Mouse (Mus musculus) neural tube, embryonic 15.5 days (tissue): ENCODE measurements around the gene Ncor2. TPM values are rescaled to one million over a fixed set of nuclear protein-coding genes. Genes with fewer than 3 reads are reported as not detected.

ENCODE experiments used
- ATAC-seq: fragments of 200-750 bp; cut with Nextera tagmentation; 2 replicates; pipeline ENCODE4 v1.8.0; 2017; ENCODE audit warnings: mild to moderate bottlenecking, moderate TSS enrichment, moderate library complexity; ENCODE audit not compliant: low FRiP score
- H3K27ac ChIP-seq: fragments of 300-500 bp; sonication (generic); replicated peaks from 2 replicates; pipeline ENCODE4 v1.5.1; 2015; ENCODE audit warnings: mild to moderate bottlenecking, inconsistent platforms
- H3K27me3 ChIP-seq: fragments of 300-500 bp; sonication (generic); replicated peaks from 2 replicates; pipeline ENCODE4 v1.6.1; 2015; ENCODE audit warnings: inconsistent platforms
- H3K36me3 ChIP-seq: fragments of 300-500 bp; sonication (generic); 2 replicates; pipeline ENCODE4 v1.6.1; 2015; ENCODE audit warnings: inconsistent platforms
- H3K4me1 ChIP-seq: fragments of 300-500 bp; sonication (generic); 2 replicates; pipeline ENCODE4 v1.6.1; 2015; ENCODE audit warnings: inconsistent platforms
- H3K4me2 ChIP-seq: fragments of 300-500 bp; sonication (generic); 2 replicates; pipeline ENCODE4 v1.6.1; 2015; ENCODE audit warnings: inconsistent platforms, mild to moderate bottlenecking, moderate library complexity
- H3K4me3 ChIP-seq: fragments of 300-500 bp; sonication (generic); replicated peaks from 2 replicates; pipeline ENCODE4 v1.5.1; 2015; ENCODE audit warnings: mild to moderate bottlenecking, inconsistent platforms
- H3K9ac ChIP-seq: fragments of 300-500 bp; sonication (generic); replicated peaks from 2 replicates; pipeline ENCODE4 v1.6.1; 2015; ENCODE audit warnings: mild to moderate bottlenecking, inconsistent platforms
- H3K9me3 ChIP-seq: fragments of 300-500 bp; sonication (generic); replicated peaks from 2 replicates; pipeline ENCODE4 v1.6.1; 2016; ENCODE audit warnings: inconsistent platforms
- WGBS: fragments of 180-500 bp; shearing (Covaris S2); methylation state at CpG from one replicate; pipeline ENCODE4 v1.1.7; 2015; ENCODE audit warnings: mixed read lengths; 5-methylcytosine and 5-hydroxymethylcytosine counted together
- polyA plus RNA-seq: library from polyadenylated mRNA; unstranded; fragments of >200 nt; fragmentation: Nextera tagmentation; extraction: Ambion mirVana; gene quantifications from 2 replicates; pipeline ENCODE4 v1.2.1, GENCODE M21; 2015

Ncor2 gene
- polyA plus RNA-seq, 1 experiment from 2014 or later: 24.2 TPM

DNA sequence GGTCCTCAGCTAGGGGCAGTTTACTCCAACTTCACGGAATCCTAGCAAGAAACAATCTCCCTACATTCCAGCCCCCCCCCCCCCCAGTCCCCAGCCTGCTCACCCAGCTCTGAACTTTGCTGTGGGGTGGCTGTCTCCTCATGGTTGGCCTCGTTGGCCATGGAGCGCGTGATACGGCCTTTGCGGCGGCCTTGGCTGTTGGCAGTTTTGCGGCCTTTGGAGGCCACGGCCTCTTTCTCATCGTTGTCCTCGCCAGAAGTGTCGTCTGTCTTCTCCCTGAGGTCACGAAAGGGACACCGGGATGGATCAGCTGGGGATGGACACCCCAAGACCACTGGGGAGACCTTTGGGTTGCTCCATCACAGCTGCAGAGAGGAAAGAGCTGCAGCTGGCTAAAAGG, 111.3 kb downstream of the Ncor2 start:
- no peaks in the 10 kb centered on the region for H3K27me3 ChIP-seq
- no peaks in the 10 kb centered on the region for H3K9me3 ChIP-seq
- 68% methylated on average over 14 of the region's 14 CpGs for WGBS
- H3K27ac ChIP-seq: peak overlapping the region; percentile 86
- peaks cover 70% of the 10 kb centered on the region for H3K4me1 ChIP-seq
- peaks cover 36% of the 10 kb centered on the region for H3K36me3 ChIP-seq
- ATAC-seq: no peak
- no peak overlapping the region for H3K4me2 ChIP-seq
- H3K4me3 ChIP-seq: no peak overlapping the region
- H3K9ac ChIP-seq: no peak overlapping the region

DNA sequence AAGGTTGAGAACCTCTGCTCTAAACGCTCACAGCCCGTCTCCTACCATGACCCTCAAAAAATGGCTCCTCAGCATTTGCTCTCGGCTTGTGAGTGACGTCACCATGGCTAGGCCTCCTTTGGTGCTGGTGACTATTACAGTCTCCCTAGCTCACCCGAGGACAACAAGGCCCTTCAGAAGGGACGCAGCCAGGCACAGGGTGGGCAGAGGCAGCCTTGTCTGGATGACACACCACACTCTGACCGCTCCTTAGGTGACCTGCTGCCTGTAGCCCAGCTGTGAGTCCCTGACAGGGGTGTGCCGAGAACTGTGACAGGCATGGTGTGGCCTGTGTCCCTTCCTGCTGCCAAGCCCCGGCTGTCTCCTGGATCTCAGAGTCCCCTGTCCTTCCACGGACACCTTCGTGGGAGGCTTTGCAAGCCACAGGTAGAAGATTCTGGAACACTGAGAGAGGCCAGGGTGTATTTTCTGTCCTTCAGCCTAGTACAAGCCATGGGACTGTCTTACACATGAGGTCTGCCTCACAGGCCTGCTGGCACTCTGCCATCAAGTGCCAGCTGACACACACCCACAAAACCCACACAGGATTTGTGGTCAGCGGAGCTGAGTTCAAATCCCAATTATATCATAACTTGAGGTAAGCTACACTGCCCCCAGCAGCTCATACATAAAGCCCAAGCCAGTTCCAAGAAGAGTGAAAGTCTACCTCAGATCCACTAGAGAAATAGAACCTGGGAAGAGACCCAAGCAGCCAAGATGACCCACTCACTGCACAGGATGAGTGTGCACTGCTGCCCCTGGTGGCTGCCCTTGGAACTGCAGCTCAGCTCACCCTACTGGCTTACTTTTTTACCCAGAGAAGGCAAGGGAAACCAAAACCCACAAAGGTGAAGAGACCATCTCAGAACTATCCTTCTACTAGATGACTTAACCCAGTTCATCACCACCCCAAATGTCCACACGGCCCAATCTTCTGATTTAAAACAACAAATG, 112.2 kb downstream of the Ncor2 start:
- WGBS: 91% methylated on average over 13 of the region's 13 CpGs
- no peak for ATAC-seq
- Histone ChIP-seq H3K4me3 (no peak overlapping the region), H3K9me3 (no peaks in the 10 kb centered on the region), H3K27me3 (no peaks in the 10 kb centered on the region), H3K27ac (peak overlapping the region; percentile 86; the same call in 1 of the 2 replicates), H3K9ac (no peak overlapping the region), H3K36me3 (peaks cover 36% of the 10 kb centered on the region), H3K4me1 (peaks cover 64% of the 10 kb centered on the region), H3K4me2 (no peak overlapping the region)

DNA sequence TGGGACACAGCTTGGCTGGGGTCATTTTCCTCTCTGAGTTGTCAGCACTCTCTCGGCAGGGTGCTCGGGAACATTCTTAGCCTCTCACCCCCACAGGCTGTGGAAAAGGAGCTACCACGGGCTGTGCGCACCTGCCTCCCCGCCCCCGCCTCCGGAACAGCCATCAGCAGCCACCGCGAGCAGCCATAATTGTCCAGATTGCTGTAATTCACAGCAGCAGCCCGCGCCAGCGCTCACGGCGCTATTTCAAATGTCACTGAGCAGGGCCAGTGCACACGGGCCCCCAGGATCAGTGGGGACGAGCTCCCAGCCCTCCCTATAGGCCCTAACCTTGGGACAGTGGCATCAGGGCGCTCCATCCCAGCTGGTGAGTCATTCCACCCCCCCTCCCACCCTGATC, 116.0 kb downstream of the Ncor2 start:
- no peak overlapping the region for H3K4me3 ChIP-seq
- H3K27me3 ChIP-seq: no peaks in the 10 kb centered on the region
- H3K4me2 ChIP-seq: peak overlapping the region; percentile 15; the same call in 1 of the 2 replicates
- no peak overlapping the region; the same call in 1 of the 2 replicates for H3K9ac ChIP-seq
- peak; percentile 43 for ATAC-seq
- peak overlapping the region; percentile 74 for H3K27ac ChIP-seq
- H3K36me3 ChIP-seq: peaks cover 36% of the 10 kb centered on the region
- no peaks in the 10 kb centered on the region for H3K9me3 ChIP-seq
- peaks cover 55% of the 10 kb centered on the region for H3K4me1 ChIP-seq
- 10% methylated on average over 17 of the region's 17 CpGs for whole genome bisulfite sequencing

DNA sequence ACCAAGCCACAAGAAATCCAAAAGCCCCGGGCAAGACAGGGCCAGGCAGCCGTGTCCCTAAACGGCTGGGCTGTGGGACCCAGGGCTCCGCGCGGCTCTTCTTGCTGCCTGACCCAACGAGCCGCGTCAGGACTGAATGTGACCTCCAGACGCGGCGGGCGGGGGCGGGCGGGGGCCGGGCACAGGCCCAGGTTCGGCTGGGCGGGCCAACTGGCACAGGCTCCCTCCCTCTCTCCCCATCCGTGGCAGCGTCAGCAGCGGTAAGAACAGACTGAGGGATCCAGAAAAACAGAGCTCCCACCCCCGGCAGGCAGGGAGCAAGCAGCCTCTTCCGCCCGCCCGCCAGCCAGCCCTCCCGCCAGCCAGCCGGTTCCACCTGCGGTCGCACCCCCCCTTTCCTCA, 120.8 kb downstream of the Ncor2 start:
- Histone ChIP-seq H3K9me3 (no peaks in the 10 kb centered on the region), H3K9ac (peak overlapping the region; percentile 34; the same call in 1 of the 2 replicates), H3K4me1 (peaks cover 69% of the 10 kb centered on the region), H3K27ac (peak overlapping the region; percentile 70), H3K36me3 (no peaks in the 10 kb centered on the region), H3K27me3 (no peaks in the 10 kb centered on the region), H3K4me3 (peak overlapping the region; percentile 18), H3K4me2 (peak overlapping the region; percentile 61)
- WGBS: 3% methylated on average over 29 of the region's 29 CpGs
- ATAC-seq: peak; percentile 49

DNA sequence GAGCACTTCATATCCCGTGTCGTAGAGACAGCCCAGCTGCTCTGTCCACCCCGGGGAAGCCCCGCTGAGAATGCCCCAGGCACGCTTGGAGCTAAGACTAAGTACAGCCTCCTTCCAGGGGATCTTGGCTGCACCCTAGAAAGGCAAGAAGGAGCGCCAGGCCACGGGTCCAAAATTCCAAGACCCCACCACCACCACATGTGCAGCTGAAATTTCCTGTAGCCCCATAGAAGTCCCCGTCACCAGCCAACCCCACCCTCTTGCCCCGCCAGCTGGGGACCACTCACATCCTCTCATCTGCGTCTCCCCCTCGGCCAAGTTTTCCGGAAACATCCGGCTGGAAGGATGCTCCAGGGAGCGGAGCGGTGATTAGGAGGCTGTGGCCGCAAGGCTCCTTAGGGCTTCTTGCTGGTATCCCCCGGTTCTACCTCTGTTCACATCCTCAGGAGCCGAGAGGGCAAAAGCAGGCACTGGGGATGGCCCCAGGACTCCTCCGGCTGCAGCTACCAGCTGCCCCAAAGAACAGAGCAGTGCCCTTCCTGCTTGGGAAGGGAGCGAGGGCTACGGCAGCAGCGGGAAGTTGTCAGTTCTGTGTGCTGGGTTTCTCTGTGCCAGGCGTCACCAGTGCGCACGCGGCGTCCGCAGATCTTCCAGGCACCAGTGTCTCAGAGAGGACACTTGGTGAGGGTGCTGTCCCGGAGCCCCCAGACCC, 121.3 kb downstream of the Ncor2 start:
- peak overlapping the region; percentile 34 for H3K9ac ChIP-seq
- H3K4me1 ChIP-seq: peaks cover 69% of the 10 kb centered on the region
- no peaks in the 10 kb centered on the region for H3K27me3 ChIP-seq
- H3K4me3 ChIP-seq: peak overlapping the region; percentile 18
- H3K4me2 ChIP-seq: peak overlapping the region; percentile 61
- WGBS: 14% methylated on average over 29 of the region's 29 CpGs
- no peaks in the 10 kb centered on the region for H3K36me3 ChIP-seq
- H3K27ac ChIP-seq: peak overlapping the region; percentile 70
- ATAC-seq: peak; percentile 15; the same call in 1 of the 2 replicates
- H3K9me3 ChIP-seq: no peaks in the 10 kb centered on the region

DNA sequence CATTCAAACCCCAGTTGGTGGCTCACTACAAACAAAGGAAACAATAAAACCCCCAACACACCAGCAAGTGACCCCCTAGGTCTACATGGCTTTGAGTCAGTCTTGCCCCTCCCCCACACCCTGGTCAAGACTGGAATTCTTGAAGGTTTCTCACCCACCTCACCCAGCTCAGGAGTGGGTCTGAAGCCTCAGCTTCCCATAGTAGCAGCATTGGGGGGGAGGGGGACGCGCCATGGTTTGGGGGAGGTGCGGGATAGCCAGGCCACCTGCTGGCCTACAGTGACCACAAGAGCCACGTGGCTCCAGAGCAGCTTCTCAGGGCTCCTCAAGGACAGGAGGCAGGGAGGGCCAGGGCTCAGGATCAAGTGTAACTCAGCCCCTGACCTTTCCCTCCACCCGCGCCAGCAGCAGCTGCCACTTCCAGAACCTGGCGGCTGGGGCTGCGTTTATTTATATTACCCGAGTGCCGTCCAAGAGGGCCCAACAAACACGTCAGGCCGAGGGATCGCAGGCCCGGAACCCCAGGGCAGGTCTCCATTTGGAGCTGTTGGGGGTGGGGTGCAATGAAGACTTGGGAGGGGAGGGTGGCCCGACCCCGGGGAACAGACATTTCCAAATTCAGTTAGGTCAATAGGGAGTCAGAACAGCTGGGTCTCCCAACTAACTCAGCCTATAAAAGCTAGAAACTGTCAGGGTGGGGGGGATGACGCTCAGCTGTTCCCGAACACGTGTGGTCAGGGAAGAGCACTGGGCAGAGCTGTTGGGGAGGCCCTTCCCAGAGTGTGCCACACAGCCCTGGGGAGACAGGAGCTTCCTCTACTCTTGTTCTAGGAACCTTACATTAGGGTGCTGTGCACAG, 122.1 kb downstream of the Ncor2 start:
- peaks cover 72% of the 10 kb centered on the region for H3K4me1 ChIP-seq
- ATAC-seq: no peak
- H3K36me3 ChIP-seq: no peaks in the 10 kb centered on the region
- 9% methylated on average over 19 of the region's 19 CpGs for WGBS
- peak overlapping the region; percentile 70 for H3K27ac ChIP-seq
- no peaks in the 10 kb centered on the region for H3K27me3 ChIP-seq
- no peaks in the 10 kb centered on the region for H3K9me3 ChIP-seq
- peak overlapping the region; percentile 18 for H3K4me3 ChIP-seq
- peak overlapping the region; percentile 61 for H3K4me2 ChIP-seq
- H3K9ac ChIP-seq: peak overlapping the region; percentile 37

DNA sequence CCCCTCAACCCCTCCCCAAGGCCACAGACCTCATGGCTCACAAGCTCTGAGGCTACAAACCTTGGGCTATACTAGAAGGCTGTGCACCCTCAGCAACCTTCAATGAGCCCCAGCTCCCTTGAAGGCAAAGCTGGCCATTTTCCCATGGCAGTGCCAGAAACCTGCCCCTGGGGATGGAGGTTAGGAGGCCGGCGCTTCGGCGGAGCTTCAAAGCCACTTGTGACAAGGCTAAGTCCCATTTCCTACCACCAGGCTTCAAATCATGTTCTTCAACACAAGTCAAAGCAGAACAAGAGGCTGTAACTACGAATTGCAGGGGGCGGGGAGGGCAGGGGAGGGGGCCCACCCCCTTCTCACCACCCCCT, 122.7 kb downstream of the Ncor2 start:
- Histone ChIP-seq H3K36me3 (no peaks in the 10 kb centered on the region), H3K4me1 (peaks cover 72% of the 10 kb centered on the region), H3K9me3 (no peaks in the 10 kb centered on the region), H3K27me3 (no peaks in the 10 kb centered on the region), H3K4me2 (peak overlapping the region; percentile 61), H3K27ac (peak overlapping the region; percentile 70; the same call in 1 of the 2 replicates), H3K4me3 (no peak overlapping the region), H3K9ac (no peak overlapping the region)
- ATAC-seq: no peak
- 9% methylated on average over 6 of the region's 6 CpGs for WGBS

DNA sequence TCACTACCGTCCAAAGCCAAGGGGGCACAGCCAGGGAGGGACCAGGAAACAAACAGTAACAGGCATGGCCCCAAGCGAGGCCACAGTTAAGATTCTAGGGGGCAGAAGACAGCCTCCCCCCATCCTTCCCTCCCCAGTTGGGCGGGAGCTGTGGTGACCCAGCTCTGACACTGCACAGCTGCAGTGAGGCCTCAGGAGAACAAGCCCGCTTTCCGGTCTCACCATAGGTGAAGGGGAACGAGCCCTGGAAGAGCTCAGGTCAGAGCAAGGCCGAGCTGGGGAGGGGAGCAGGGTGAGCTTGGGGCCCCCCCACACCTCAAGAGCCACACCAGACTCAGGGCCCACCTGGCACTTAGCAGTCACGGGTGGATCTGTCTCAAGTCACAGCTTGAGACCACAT, 123.1 kb downstream of the Ncor2 start:
- ATAC-seq: no peak
- Histone ChIP-seq H3K4me1 (peaks cover 72% of the 10 kb centered on the region), H3K27ac (peak overlapping the region; percentile 70; the same call in 1 of the 2 replicates), H3K27me3 (no peaks in the 10 kb centered on the region), H3K9me3 (no peaks in the 10 kb centered on the region), H3K36me3 (no peaks in the 10 kb centered on the region; the same call in 1 of the 2 replicates), H3K4me2 (peak overlapping the region; percentile 61), H3K9ac (no peak overlapping the region), H3K4me3 (no peak overlapping the region)
- 36% methylated on average over 8 of the region's 8 CpGs for WGBS

DNA sequence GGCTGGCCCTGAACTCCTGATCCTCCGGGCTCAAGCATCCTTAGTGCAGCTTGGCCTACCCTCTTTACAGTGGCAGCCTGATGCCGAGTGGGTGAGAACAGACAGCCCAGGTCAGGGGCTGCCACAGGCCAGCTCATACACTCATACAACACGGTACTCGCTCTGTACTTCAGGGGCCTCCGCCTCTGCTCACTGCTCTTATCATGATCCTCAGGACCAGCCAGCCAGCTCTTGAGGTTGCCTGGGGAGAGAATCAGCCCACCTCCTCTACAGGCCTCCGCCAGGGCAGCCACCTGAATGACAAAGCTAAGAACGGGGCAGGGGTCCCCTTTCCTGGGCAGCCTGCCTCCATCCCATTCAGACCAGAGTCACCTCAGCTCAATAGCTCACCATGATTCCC, 125.4 kb downstream of the Ncor2 start:
- 85% methylated on average over 7 of the region's 7 CpGs for WGBS
- Histone ChIP-seq H3K4me3 (no peak overlapping the region), H3K9me3 (no peaks in the 10 kb centered on the region), H3K27ac (no peak overlapping the region), H3K36me3 (peaks cover 21% of the 10 kb centered on the region), H3K4me2 (no peak overlapping the region), H3K27me3 (no peaks in the 10 kb centered on the region), H3K9ac (no peak overlapping the region), H3K4me1 (peaks cover 49% of the 10 kb centered on the region)
- ATAC-seq: no peak

DNA sequence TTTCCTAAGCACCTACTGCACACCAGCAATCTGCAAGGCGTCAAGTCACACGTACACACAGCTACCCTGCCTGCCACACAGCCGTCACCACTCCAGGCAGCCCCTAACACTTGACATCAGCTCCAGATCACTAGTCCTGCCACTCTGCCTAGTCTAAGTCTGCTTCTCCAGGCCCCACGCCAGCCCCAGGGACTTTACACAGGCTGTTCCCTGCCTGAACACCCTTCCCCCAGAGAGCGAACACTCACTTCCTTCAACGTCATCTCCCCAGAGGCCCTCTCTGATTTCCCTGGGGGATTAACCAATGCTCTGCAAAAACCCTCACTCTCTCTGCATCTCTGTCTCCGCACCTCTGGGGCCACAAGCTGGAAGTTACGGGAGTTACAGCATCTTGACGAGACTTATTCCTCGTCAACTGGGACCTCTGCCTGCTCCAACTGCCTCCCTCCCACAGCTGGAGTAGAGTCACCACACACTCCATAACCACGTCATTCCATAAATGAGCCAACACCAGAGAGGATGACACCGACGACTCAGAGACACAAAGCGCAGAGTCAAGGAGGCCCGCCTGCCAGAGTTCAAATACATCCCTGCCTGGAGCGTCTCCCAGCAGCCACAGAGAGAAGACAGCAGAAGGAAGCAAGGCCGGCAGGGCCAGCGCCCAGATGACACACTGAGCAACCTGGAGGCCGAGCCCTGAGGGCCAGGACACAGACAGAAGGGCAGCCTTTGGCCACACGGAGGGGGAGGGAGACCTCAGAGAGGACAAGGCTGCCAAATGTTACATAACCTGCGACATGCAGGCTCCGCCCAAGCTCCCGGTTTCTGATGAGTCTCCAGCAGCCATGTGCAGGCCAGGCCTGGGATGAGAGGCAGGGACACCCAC, 126.2 kb downstream of the Ncor2 start:
- Histone ChIP-seq H3K27ac (no peak overlapping the region), H3K36me3 (peaks cover 29% of the 10 kb centered on the region), H3K4me3 (no peak overlapping the region), H3K4me2 (no peak overlapping the region), H3K9ac (no peak overlapping the region), H3K27me3 (no peaks in the 10 kb centered on the region), H3K9me3 (no peaks in the 10 kb centered on the region), H3K4me1 (peaks cover 41% of the 10 kb centered on the region)
- 77% methylated on average over 23 of the region's 23 CpGs for WGBS
- ATAC-seq: no peak
